Mouse (Mus musculus) E14TG2a.4 (cell line): ENCODE results near the gene Spata13.

Experiments
- CTCF ChIP-seq: conservative IDR thresholded peaks from 2 replicates; pipeline ENCODE4 v1.5.1; 2014; ENCODE audit warnings: low read length
- NANOG ChIP-seq: IDR thresholded peaks from 2 replicates; pipeline ENCODE4 v1.6.1; 2014; ENCODE audit warnings: borderline replicate concordance, low read length, mixed read lengths
- POU5F1 ChIP-seq: IDR thresholded peaks from 2 replicates; pipeline ENCODE4 v1.6.1; 2014; ENCODE audit warnings: low read length, borderline replicate concordance

GRCm38 (mm10) chr14:60606194-60606593, 27.6 kb upstream of the Spata13 start:
- TF ChIP-seq CTCF (no peak), NANOG (no peak), POU5F1 (no peak)
